Mouse (Mus musculus) lung, embryonic 14.5 days (tissue): ENCODE data around the gene Tnfsf14. TPM values are rescaled to one million over a fixed set of nuclear protein-coding genes. Genes with fewer than 3 reads are reported as not detected.

Experiments used
- ATAC-seq: fragments of 200-750 bp; cut with Nextera tagmentation; 2 replicates; pipeline ENCODE4 v1.8.0; 2017; ENCODE audit warnings: mild to moderate bottlenecking, moderate TSS enrichment, moderate library complexity; ENCODE audit not compliant: insufficient read depth
- DNase-seq: peaks from one replicate; pipeline ENCODE4 v3.0.0-alpha.2; 2015
- H3K27ac ChIP-seq: fragments of 300-500 bp; sonication (generic); 2 replicates; pipeline ENCODE4 v1.5.1; 2014; ENCODE audit warnings: low read depth, mild to moderate bottlenecking, moderate library complexity
- H3K27me3 ChIP-seq: fragments of 300-500 bp; sonication (generic); 2 replicates; pipeline ENCODE4 v1.6.1; 2014; ENCODE audit warnings: low read length, control low read depth; ENCODE audit not compliant: insufficient read depth
- H3K36me3 ChIP-seq: fragments of 300-500 bp; sonication (generic); 2 replicates; pipeline ENCODE4 v1.6.1; 2014; ENCODE audit warnings: control low read depth; ENCODE audit not compliant: insufficient read depth
- H3K4me1 ChIP-seq: fragments of 300-500 bp; sonication (generic); 2 replicates; pipeline ENCODE4 v1.6.1; 2014; ENCODE audit warnings: antibody characterized with exemption, control low read depth; ENCODE audit not compliant: insufficient read depth
- H3K4me2 ChIP-seq: fragments of 300-500 bp; sonication (generic); 2 replicates; pipeline ENCODE4 v1.6.1; 2014; ENCODE audit warnings: mild to moderate bottlenecking
- H3K4me3 ChIP-seq: fragments of 300-500 bp; sonication (generic); 2 replicates; pipeline ENCODE4 v1.5.1; 2014; ENCODE audit warnings: low read depth, low read length
- H3K9ac ChIP-seq: fragments of 300-500 bp; sonication (generic); 2 replicates; pipeline ENCODE4 v1.6.1; 2014
- H3K9me3 ChIP-seq: fragments of 300-500 bp; sonication (generic); 2 replicates; pipeline ENCODE4 v1.6.1; 2016; ENCODE audit warnings: low read depth, low read length, control low read depth
- CTCF ChIP-seq: IDR thresholded peaks from 2 replicates; pipeline ENCODE4 v1.5.1; 2016; ENCODE audit warnings: antibody characterized with exemption, low read depth
- WGBS: fragments of 180-500 bp; shearing (Covaris S2); extraction: QIAGEN DNeasy Blood & Tissue Kit; methylation state at CpG from one replicate; pipeline ENCODE4 v1.1.7; 2014; 5-methylcytosine and 5-hydroxymethylcytosine counted together
- polyA plus RNA-seq: library from polyadenylated mRNA; unstranded; fragments of >200 nt; fragmentation: Nextera tagmentation; extraction: Ambion mirVana; gene quantifications from 2 replicates; pipeline ENCODE4 v1.2.1, GENCODE M21; 2014

Gene Tnfsf14
- polyA plus RNA-seq, 1 experiment from 2014 or later, result 0.16 TPM

- no peak overlapping the region for H3K27ac ChIP-seq
- H3K9me3 ChIP-seq, result no peaks in the 10 kb centered on the region
- no peak for ATAC-seq
- H3K4me3 ChIP-seq, result no peak overlapping the region
- no peak overlapping the region for H3K4me2 ChIP-seq
- TF ChIP-seq CTCF, result no peak
- 35% methylated on average over 6 of the region's 6 CpGs for WGBS
- H3K36me3 ChIP-seq, result peaks cover 12% of the 10 kb centered on the region
- no peaks in the 10 kb centered on the region for H3K27me3 ChIP-seq
- DNase-seq, result peak; percentile 44
- H3K9ac ChIP-seq, result no peak overlapping the region
- H3K4me1 ChIP-seq, result no peaks in the 10 kb centered on the region
These were observed 36.8 kb upstream of the Tnfsf14 start for GRCm38 (mm10) chr17:57230728-57231125.

- no peak overlapping the region for H3K9ac ChIP-seq
- no peak for TF ChIP-seq CTCF
- 0 out of 2 replicates have a peak, but pooled peaks cover 7% of the 10 kb centered on the region for H3K36me3 ChIP-seq
- H3K27ac ChIP-seq, result no peak overlapping the region
- no peak overlapping the region for H3K4me2 ChIP-seq
- DNase-seq (no peak), ATAC-seq (no peak)
- no peaks in the 10 kb centered on the region for H3K4me1 ChIP-seq
- no peaks in the 10 kb centered on the region for H3K9me3 ChIP-seq
- 74% methylated on average over 15 of the region's 15 CpGs for WGBS
- H3K27me3 ChIP-seq, result no peaks in the 10 kb centered on the region
- no peak overlapping the region for H3K4me3 ChIP-seq
These were observed 36.1 kb upstream of the Tnfsf14 start for GRCm38 (mm10) chr17:57229851-57230727.

GRCm38 (mm10) chr17:57228873-57229272 lies 34.9 kb upstream of the Tnfsf14 start:
- Histone ChIP-seq H3K27me3 (no peaks in the 10 kb centered on the region), H3K4me3 (no peak overlapping the region), H3K9me3 (no peaks in the 10 kb centered on the region), H3K36me3 (no peaks in the 10 kb centered on the region), H3K9ac (no peak overlapping the region), H3K4me1 (no peaks in the 10 kb centered on the region), H3K4me2 (no peak overlapping the region), H3K27ac (no peak overlapping the region)
- ATAC-seq (no peak), DNase-seq (no peak)
- 69% methylated on average over 3 of the region's 3 CpGs for WGBS
- TF ChIP-seq CTCF, result no peak

- no peak within 1 kb of the TSS for H3K27ac ChIP-seq
- no peaks in the 10 kb centered on the region for H3K27me3 ChIP-seq
- DNase-seq (no peak), ATAC-seq (no peak)
- no peaks in the 10 kb centered on the region for H3K4me1 ChIP-seq
- no peak for TF ChIP-seq CTCF
- 74% methylated on average over 3 of the region's 3 CpGs for WGBS
- no peak within 1 kb of the TSS for H3K9ac ChIP-seq
- no peak within 1 kb of the TSS for H3K4me3 ChIP-seq
- H3K36me3 ChIP-seq, result no peaks in the 10 kb centered on the region
- no peaks in the 10 kb centered on the region for H3K9me3 ChIP-seq
- no peak within 1 kb of the TSS for H3K4me2 ChIP-seq
These were observed 34.0 kb upstream of the Tnfsf14 start, which contains the start of gene C3 for GRCm38 (mm10) chr17:57228014-57228413. Gene C3, minus strand, starts transcription at chr17:57228136.

- Histone ChIP-seq H3K27ac (no peak overlapping the region), H3K36me3 (no peaks in the 10 kb centered on the region), H3K27me3 (no peaks in the 10 kb centered on the region), H3K4me1 (no peaks in the 10 kb centered on the region), H3K4me3 (no peak overlapping the region), H3K4me2 (no peak overlapping the region), H3K9ac (no peak overlapping the region), H3K9me3 (no peaks in the 10 kb centered on the region)
- TF ChIP-seq CTCF, result no peak
- no peak for ATAC-seq
- WGBS, result 79% methylated on average over 2 of the region's 2 CpGs
- no peak for DNase-seq
These were observed 33.5 kb upstream of the Tnfsf14 start for GRCm38 (mm10) chr17:57227468-57227867.

- TF ChIP-seq CTCF, result no peak
- Histone ChIP-seq H3K36me3 (no peaks in the 10 kb centered on the region), H3K9ac (no peak overlapping the region), H3K4me2 (no peak overlapping the region), H3K27ac (no peak overlapping the region), H3K9me3 (no peaks in the 10 kb centered on the region), H3K4me3 (no peak overlapping the region), H3K4me1 (no peaks in the 10 kb centered on the region), H3K27me3 (no peaks in the 10 kb centered on the region)
- WGBS, result 59% methylated on average over 9 of the region's 9 CpGs
- no peak for ATAC-seq
- no peak for DNase-seq
These were observed 29.3 kb upstream of the Tnfsf14 start for GRCm38 (mm10) chr17:57223313-57223712.

- no peak overlapping the region for H3K27ac ChIP-seq
These were observed 27.9 kb upstream of the Tnfsf14 start for GRCm38 (mm10) chr17:57221911-57222310.

More at GRCm38 (mm10) chr17:57221911-57222310, 27.9 kb upstream of the Tnfsf14 start:
- no peaks in the 10 kb centered on the region for H3K27me3 ChIP-seq
- ATAC-seq (no peak), DNase-seq (no peak)
- H3K4me3 ChIP-seq, result no peak overlapping the region
- no peak for TF ChIP-seq CTCF
- H3K4me2 ChIP-seq, result no peak overlapping the region
- no peaks in the 10 kb centered on the region for H3K4me1 ChIP-seq
- 49% methylated on average over 4 of the region's 4 CpGs for WGBS
- H3K9ac ChIP-seq, result no peak overlapping the region
- H3K9me3 ChIP-seq, result no peaks in the 10 kb centered on the region
- H3K36me3 ChIP-seq, result no peaks in the 10 kb centered on the region
